Mouse (Mus musculus) testis, adult 2 months (tissue): ENCODE results near the gene Dut. TPM values are rescaled to one million over a fixed set of nuclear protein-coding genes. Genes with fewer than 3 reads are reported as not detected.

ENCODE experiments used
- H3K27ac ChIP-seq: fragments of 200-500 bp; 2 replicates; pipeline ENCODE4 v1.5.1; 2012; ENCODE audit warnings: low read depth, low read length; ENCODE audit not compliant: control insufficient read depth, insufficient read depth
- H3K27me3 ChIP-seq: fragments of 200-500 bp; 2 replicates; pipeline ENCODE4 v1.6.1; 2012; ENCODE audit warnings: mild to moderate bottlenecking, low read length, moderate library complexity; ENCODE audit not compliant: control insufficient read depth, insufficient read depth
- H3K36me3 ChIP-seq: fragments of 200-500 bp; 2 replicates; pipeline ENCODE4 v1.6.1; 2012; ENCODE audit warnings: mild to moderate bottlenecking, low read length; ENCODE audit not compliant: control insufficient read depth, insufficient read depth
- H3K4me1 ChIP-seq: fragments of 200-500 bp; 2 replicates; pipeline ENCODE4 v1.6.1; 2012; ENCODE audit warnings: low read length; ENCODE audit not compliant: control insufficient read depth, insufficient read depth
- H3K4me3 ChIP-seq: fragments of 200-500 bp; 2 replicates; pipeline ENCODE4 v1.5.1; 2012; ENCODE audit warnings: low read depth, mild to moderate bottlenecking, low read length, moderate library complexity, mixed read lengths; ENCODE audit not compliant: control insufficient read depth
- CTCF ChIP-seq: fragments of 200-500 bp; IDR thresholded peaks from 2 replicates; pipeline ENCODE4 v1.5.1; 2012; ENCODE audit warnings: low read depth, mild to moderate bottlenecking, inconsistent platforms, low read length, moderate library complexity; ENCODE audit not compliant: control insufficient read depth, insufficient read depth, insufficient replicate concordance
- POLR2A ChIP-seq: fragments of 200-500 bp; IDR thresholded peaks from 2 replicates; pipeline ENCODE4 v1.6.1; 2012; ENCODE audit warnings: low read depth, mild to moderate bottlenecking, inconsistent platforms, low read length, moderate library complexity; ENCODE audit not compliant: control insufficient read depth
- polyA plus RNA-seq: library from polyadenylated mRNA; depleted of rRNA; stranded (reverse); fragments of >200 nt; gene quantifications from 2 replicates; pipeline ENCODE4 v1.2.3, GENCODE M21; 2012

Dut gene
- polyA plus RNA-seq, 1 experiment = 31.2 TPM

DNA sequence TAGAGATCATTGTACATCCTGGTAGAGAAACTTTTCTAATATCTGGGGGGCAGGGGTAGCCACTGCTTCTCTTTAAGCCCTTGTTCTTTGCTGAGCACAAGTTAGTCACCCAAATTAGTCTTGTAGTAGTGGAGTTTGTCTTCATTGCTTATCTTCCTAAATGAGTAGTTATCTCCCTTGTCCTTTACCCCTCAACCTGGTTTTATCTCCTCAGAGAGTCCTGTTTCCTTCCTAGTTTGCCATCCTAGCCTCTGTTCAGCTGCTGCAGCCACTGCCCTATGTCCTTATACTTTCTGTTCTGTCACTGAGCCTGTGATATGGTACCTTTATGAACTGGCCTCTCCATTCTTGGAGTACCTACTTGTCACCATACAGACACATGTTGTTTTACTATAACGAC, 25.3 kb upstream of the Dut start:
- Histone ChIP-seq H3K4me3 (no peak overlapping the region), H3K27ac (no peak overlapping the region), H3K36me3 (no peaks in the 10 kb centered on the region), H3K27me3 (no peaks in the 10 kb centered on the region), H3K4me1 (no peaks in the 10 kb centered on the region)
- TF ChIP-seq CTCF (no peak), POLR2A (no peak)

DNA sequence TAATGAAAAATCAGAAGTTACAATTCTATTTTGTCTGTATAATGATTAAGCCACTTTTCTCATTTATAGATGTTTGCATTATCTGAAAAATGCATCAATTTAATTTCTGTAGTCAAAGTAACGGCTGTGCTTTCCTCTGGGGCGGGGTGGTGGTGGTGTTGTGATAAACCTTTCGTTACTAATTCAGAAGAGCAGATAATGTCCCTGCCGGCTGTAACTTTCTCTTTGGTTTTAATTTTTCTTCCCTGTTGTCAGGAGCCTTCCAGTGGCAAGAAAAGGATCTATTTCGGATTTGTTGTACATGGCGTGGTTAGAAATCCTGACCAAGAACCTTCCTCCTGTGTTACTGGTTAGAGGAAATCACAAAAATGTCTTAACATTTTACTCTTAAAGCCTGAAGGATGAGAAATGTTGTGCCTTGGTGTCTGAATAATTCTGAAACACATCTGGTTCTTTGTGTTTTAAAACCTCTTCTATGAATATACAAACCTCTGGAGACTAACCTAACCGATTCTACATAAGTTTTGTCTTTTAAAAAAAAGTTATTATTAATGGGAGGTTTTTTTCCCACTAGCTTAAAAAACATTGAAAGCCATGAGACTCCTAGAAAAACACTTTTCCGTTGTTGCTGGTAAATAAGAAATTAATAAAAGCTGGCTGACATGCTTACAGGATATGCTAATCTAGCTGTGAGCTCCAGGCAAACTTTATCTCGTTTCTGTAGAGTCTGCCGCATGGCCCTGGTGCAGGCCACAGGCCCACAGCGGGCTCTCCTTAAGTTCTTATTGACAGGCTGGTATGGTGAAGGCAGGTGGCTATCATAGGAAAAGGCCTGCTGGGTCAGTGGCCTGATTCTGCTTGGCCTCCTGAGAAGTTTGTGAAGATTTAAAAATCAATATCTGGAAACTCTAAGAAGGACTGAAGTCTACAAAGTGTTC, 18.2 kb upstream of the Dut start:
- H3K4me1 ChIP-seq = no peaks in the 10 kb centered on the region
- TF ChIP-seq CTCF (no peak), POLR2A (no peak)
- no peak overlapping the region for H3K27ac ChIP-seq
- no peaks in the 10 kb centered on the region for H3K36me3 ChIP-seq
- H3K27me3 ChIP-seq = no peaks in the 10 kb centered on the region
- H3K4me3 ChIP-seq = no peak overlapping the region

DNA sequence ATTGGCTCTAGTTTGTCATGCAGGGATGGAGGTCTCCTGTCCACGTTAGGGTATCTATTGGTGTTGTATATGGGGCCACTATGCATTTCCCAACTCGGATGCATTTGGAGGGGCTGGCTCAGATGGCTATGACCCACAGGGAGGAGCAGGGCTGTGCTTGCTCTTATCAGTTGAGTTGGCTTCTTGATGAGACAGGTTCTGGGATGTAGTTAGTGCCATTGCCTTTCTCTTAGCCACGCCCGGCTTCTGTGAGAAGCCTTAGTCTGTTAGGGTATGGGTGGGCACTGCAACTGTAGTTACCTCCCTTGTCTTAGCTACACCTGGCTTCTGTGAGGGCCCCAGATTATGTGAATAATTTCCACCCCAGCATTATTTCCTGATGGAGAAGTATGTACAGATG, 14.8 kb upstream of the Dut start:
- Histone ChIP-seq H3K27ac (no peak overlapping the region), H3K27me3 (no peaks in the 10 kb centered on the region), H3K4me1 (no peaks in the 10 kb centered on the region), H3K4me3 (no peak overlapping the region), H3K36me3 (no peaks in the 10 kb centered on the region)
- TF ChIP-seq CTCF (no peak), POLR2A (no peak)

DNA sequence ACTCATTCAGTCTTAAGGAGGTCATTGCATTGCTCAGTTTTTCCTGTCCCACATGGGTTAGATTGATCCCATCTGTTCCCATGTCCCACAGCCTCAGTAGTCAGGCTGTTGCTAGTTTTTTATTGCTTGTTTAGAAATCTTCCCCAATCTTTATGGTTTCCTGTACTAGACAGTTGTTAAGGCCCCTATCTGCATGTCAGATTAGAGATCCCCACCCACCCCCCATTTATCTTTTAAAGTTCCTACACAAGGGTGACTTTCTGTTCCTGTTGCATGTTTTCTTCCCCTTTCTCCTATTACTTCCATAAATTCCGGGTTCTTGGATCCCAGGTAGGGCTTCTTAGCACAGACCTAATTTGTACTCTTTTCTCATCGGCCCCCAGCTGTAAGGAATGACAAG, 13.5 kb upstream of the Dut start:
- H3K36me3 ChIP-seq = no peaks in the 10 kb centered on the region
- H3K27ac ChIP-seq = no peak overlapping the region
- no peaks in the 10 kb centered on the region for H3K4me1 ChIP-seq
- H3K27me3 ChIP-seq = no peaks in the 10 kb centered on the region
- H3K4me3 ChIP-seq = no peak overlapping the region
- no peak for TF ChIP-seq POLR2A
- no peak for TF ChIP-seq CTCF

DNA sequence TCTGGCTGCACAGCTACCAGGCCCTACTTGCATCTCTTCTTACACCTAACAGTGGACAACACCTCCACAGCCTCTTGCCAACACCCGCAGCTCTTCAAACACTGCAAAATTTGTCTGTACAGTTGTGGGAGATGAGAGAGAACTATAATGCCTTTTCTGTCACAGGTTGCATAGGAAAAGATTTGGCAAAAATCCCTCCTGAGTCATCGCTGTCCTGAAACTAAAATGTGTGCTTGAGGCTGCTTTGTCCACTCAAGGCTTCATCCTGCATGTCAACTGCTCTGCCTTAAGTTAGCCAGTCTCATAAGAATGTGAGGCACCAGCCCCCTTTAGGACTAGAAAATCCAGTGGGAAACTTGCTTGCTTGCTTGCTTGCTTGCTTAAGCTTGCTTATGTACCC, 12.9 kb upstream of the Dut start:
- Histone ChIP-seq H3K27ac (no peak overlapping the region), H3K4me1 (no peaks in the 10 kb centered on the region), H3K27me3 (no peaks in the 10 kb centered on the region), H3K4me3 (no peak overlapping the region), H3K36me3 (no peaks in the 10 kb centered on the region)
- TF ChIP-seq CTCF (no peak), POLR2A (no peak)

DNA sequence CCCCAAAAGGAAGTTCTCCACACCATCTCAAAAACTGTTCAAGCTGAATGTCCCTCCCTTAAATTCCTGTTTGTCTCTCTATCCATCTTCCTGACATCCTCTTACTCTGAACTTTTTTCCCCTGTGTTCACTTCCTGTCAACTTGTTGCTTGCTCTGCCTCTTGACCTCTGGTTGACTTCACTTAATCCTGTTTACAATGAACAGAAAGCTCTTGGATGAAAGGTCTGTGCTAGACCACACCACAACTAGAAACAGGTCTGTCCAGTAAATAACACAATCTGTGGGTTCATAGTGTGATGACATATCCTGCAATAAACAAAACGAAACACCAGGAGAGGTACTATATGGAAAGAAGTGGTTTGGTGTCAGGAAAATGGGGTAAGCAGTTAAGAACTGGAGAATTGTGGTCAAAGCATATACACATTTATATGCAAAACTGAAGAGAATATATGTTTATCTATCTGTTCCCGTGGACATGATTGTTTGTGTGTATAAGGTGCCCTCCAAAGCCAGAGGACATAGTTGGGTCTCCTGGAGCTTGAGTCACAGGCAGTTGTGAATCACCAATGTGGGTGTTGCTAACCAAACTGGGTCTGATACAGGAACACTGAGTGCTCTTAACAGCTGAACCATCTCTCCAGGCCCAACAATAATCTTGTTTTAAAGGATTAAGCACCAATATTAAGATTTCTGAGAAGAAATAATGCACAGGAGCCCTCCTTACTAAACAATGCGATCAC, 1.3 kb upstream of the Dut start:
- no peak overlapping the region for H3K27ac ChIP-seq

DNA sequence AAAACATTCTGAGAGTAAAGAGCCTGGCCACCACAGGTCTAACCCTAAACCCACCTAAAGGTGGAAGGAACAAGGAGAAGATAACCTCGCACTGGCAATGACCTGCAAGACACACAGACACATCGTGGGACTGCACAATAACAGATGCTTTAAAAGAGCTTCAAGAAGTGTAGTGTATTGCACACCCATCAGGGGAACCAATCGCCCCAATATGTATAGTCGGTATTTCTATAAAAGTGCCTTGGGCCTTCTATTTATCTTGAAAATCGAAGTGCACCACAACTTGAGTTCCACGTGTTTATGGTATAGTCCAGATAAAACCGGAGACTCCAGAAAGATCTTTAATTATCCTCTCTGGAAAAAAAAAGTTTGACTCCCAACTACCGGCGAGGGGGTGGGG, 321 bp upstream of the Dut start:
- H3K27ac ChIP-seq = peak overlapping the region; percentile 49
- TF ChIP-seq POLR2A (no peak), CTCF (no peak)

More for the DNA sequence above, 1.3 kb upstream of the Dut start:
- TF ChIP-seq CTCF = no peak
- no peak for TF ChIP-seq POLR2A
- Histone ChIP-seq H3K4me3 (no peak overlapping the region), H3K27me3 (no peaks in the 10 kb centered on the region), H3K36me3 (no peaks in the 10 kb centered on the region; the same call in 1 of the 2 replicates), H3K4me1 (0 out of 2 replicates have a peak, but pooled peaks cover 2% of the 10 kb centered on the region)

More for the DNA sequence above, 321 bp upstream of the Dut start:
- H3K27me3 ChIP-seq = no peaks in the 10 kb centered on the region
- no peak overlapping the region for H3K4me3 ChIP-seq
- 0 out of 2 replicates have a peak, but pooled peaks cover 2% of the 10 kb centered on the region for H3K4me1 ChIP-seq
- no peaks in the 10 kb centered on the region; the same call in 1 of the 2 replicates for H3K36me3 ChIP-seq
